Mouse (Mus musculus) embryonic facial prominence, embryonic 15.5 days (tissue): ENCODE data around the gene Lmo7. TPM values are rescaled to one million over a fixed set of nuclear protein-coding genes. Genes with fewer than 3 reads are reported as not detected.

Experiments used
- ATAC-seq: fragments of 200-750 bp; cut with Nextera tagmentation; 2 replicates; pipeline ENCODE4 v1.8.0; 2017; ENCODE audit warnings: low read depth, moderate TSS enrichment; ENCODE audit not compliant: insufficient number of reproducible peaks, low FRiP score, low TSS enrichment
- H3K27ac ChIP-seq: fragments of 300-500 bp; sonication (generic); replicated peaks from 2 replicates; pipeline ENCODE4 v1.5.1; 2015; ENCODE audit warnings: mild to moderate bottlenecking, inconsistent platforms
- H3K27me3 ChIP-seq: fragments of 300-500 bp; sonication (generic); 2 replicates; pipeline ENCODE4 v1.6.1; 2015; ENCODE audit warnings: inconsistent platforms
- H3K36me3 ChIP-seq: fragments of 300-500 bp; sonication (generic); 2 replicates; pipeline ENCODE4 v1.6.1; 2015; ENCODE audit warnings: mild to moderate bottlenecking, inconsistent platforms
- H3K4me1 ChIP-seq: fragments of 300-500 bp; sonication (generic); 2 replicates; pipeline ENCODE4 v1.6.1; 2015; ENCODE audit warnings: inconsistent platforms
- H3K4me2 ChIP-seq: fragments of 300-500 bp; sonication (generic); replicated peaks from 2 replicates; pipeline ENCODE4 v1.6.1; 2015; ENCODE audit warnings: mild to moderate bottlenecking, inconsistent platforms
- H3K4me3 ChIP-seq: fragments of 300-500 bp; sonication (generic); replicated peaks from 2 replicates; pipeline ENCODE4 v1.5.1; 2015; ENCODE audit warnings: mild to moderate bottlenecking, inconsistent platforms
- H3K9ac ChIP-seq: fragments of 300-500 bp; sonication (generic); 2 replicates; pipeline ENCODE4 v1.6.1; 2015; ENCODE audit warnings: inconsistent platforms
- H3K9me3 ChIP-seq: fragments of 300-500 bp; sonication (generic); replicated peaks from 2 replicates; pipeline ENCODE4 v1.6.1; 2016; ENCODE audit warnings: inconsistent platforms
- WGBS: fragments of 180-500 bp; shearing (Covaris S2); methylation state at CpG from one replicate; pipeline ENCODE4 v1.1.7; 2015; 5-methylcytosine and 5-hydroxymethylcytosine counted together
- polyA plus RNA-seq: library from polyadenylated mRNA; unstranded; fragments of >200 nt; fragmentation: Nextera tagmentation; extraction: Ambion mirVana; gene quantifications from 2 replicates; pipeline ENCODE4 v1.2.1, GENCODE M21; 2015

Lmo7 gene
- polyA plus RNA-seq, 1 experiment from 2014 or later = 39.3 TPM

DNA sequence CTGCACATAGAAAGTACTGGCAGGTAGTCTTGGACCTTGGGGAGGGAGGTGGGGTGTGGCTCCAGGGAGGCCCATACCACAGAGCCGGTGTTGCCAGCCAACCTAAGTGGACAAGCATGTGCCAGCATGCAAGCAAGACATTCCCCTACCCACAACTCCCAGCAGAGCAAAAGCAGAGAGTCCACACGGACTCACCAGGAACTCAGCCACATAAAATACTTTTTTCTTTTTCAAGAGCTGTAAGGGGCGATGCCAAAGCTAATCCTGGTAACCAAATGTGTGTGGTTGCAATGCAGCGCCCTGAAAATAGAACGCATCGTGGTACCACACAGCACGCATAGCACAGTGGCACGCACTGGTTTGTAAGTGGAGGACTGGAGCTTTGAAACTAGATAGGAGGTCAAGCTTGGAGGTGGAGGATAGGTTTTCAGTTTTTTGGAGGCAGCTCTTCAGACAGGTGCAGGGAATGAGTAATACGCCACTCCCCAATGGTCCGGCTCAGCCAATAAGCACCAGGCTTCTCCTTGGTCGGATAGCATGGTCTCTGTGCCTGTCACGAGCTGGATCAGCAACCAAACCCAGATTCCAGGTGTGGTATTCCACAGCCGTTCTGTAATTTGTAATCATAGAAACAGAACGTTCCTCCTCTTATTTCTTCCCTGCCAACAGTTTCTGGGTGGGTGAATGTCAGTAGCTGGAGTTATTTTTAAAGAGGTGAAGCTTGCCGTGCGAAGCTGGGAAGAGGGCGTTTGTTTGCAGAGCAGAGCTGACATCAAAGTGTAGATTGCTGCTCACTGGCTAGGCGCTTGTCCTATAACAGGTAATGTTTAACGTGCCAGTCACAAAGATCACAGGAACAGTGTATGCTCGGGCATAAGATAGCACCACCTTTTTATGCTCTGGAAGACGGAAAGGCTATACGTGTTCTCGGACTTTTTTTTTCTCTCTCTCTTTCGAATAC lies 110.3 kb downstream of the Lmo7 start:
- ATAC-seq = peak; percentile 76
- H3K36me3 ChIP-seq = no peaks in the 10 kb centered on the region
- no peaks in the 10 kb centered on the region for H3K9me3 ChIP-seq
- H3K4me1 ChIP-seq = peaks cover 46% of the 10 kb centered on the region
- no peaks in the 10 kb centered on the region for H3K27me3 ChIP-seq
- H3K27ac ChIP-seq = peak overlapping the region; percentile 80
- H3K4me3 ChIP-seq = peak overlapping the region; percentile 31
- H3K4me2 ChIP-seq = peak overlapping the region; percentile 27
- 51% methylated on average over 24 of the region's 24 CpGs for WGBS
- H3K9ac ChIP-seq = no peak overlapping the region

GRCm38 (mm10) chr14:101841271-101841670 lies 111.5 kb downstream of the Lmo7 start:
- H3K27me3 ChIP-seq = no peaks in the 10 kb centered on the region
- WGBS = 77% methylated on average over 5 of the region's 5 CpGs
- H3K27ac ChIP-seq = no peak overlapping the region
- H3K9me3 ChIP-seq = no peaks in the 10 kb centered on the region
- H3K36me3 ChIP-seq = no peaks in the 10 kb centered on the region
- H3K9ac ChIP-seq = no peak overlapping the region
- ATAC-seq = no peak
- peak overlapping the region; percentile 10 for H3K4me3 ChIP-seq
- peaks cover 53% of the 10 kb centered on the region for H3K4me1 ChIP-seq
- H3K4me2 ChIP-seq = 0 out of 2 replicates have a peak overlapping the region, but pooled peaks have one; percentile 24

GRCm38 (mm10) chr14:101842521-101842920 lies 112.8 kb downstream of the Lmo7 start:
- no peak for ATAC-seq
- Histone ChIP-seq H3K4me3 (peak overlapping the region; percentile 10), H3K27ac (peak overlapping the region; percentile 34; the same call in 1 of the 2 replicates), H3K4me2 (peak overlapping the region; percentile 24), H3K9ac (no peak overlapping the region), H3K27me3 (no peaks in the 10 kb centered on the region), H3K4me1 (peaks cover 48% of the 10 kb centered on the region), H3K36me3 (no peaks in the 10 kb centered on the region), H3K9me3 (no peaks in the 10 kb centered on the region)
- 63% methylated on average over 6 of the region's 6 CpGs for WGBS

DNA sequence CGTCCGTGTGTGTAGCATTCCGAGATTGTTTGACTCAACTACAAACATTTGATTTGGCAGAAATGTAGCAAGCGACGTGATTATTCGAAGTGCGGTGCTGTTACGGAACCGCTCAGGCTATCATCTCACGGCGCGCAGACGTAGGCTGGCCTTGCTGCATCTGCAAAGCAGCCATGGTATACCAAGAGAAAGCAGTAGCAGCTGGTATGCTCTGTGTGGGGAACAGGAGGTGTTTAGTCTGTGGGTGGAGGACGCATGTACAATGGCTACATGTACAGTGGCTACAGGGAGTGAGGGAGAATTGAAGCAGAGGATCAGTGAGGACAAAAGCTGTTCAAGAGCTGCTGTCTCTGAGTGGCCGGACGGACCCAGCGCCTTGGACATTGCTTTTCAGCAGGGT lies 113.7 kb downstream of the Lmo7 start:
- H3K36me3 ChIP-seq = no peaks in the 10 kb centered on the region
- peaks cover 41% of the 10 kb centered on the region for H3K4me1 ChIP-seq
- no peak overlapping the region for H3K4me3 ChIP-seq
- H3K9ac ChIP-seq = no peak overlapping the region
- no peaks in the 10 kb centered on the region for H3K27me3 ChIP-seq
- ATAC-seq = no peak
- H3K4me2 ChIP-seq = no peak overlapping the region; the same call in 1 of the 2 replicates
- H3K9me3 ChIP-seq = no peaks in the 10 kb centered on the region
- no peak overlapping the region for H3K27ac ChIP-seq
- WGBS = 75% methylated on average over 17 of the region's 17 CpGs

- Histone ChIP-seq H3K27ac (no peak overlapping the region), H3K36me3 (no peaks in the 10 kb centered on the region), H3K27me3 (no peaks in the 10 kb centered on the region), H3K4me2 (no peak overlapping the region), H3K4me1 (peaks cover 37% of the 10 kb centered on the region), H3K4me3 (no peak overlapping the region), H3K9ac (no peak overlapping the region), H3K9me3 (no peaks in the 10 kb centered on the region)
- WGBS = 61% methylated on average over 7 of the region's 7 CpGs
- no peak for ATAC-seq
Measured at GRCm38 (mm10) chr14:101844467-101844866, 114.7 kb downstream of the Lmo7 start.

GRCm38 (mm10) chr14:101846097-101846882 lies 116.5 kb downstream of the Lmo7 start:
- WGBS = 54% methylated on average over 8 of the region's 8 CpGs
- no peak overlapping the region for H3K4me3 ChIP-seq
- H3K27ac ChIP-seq = no peak overlapping the region
- H3K4me1 ChIP-seq = peaks cover 25% of the 10 kb centered on the region
- no peak overlapping the region for H3K4me2 ChIP-seq
- no peaks in the 10 kb centered on the region for H3K27me3 ChIP-seq
- H3K36me3 ChIP-seq = no peaks in the 10 kb centered on the region
- H3K9ac ChIP-seq = no peak overlapping the region
- no peaks in the 10 kb centered on the region for H3K9me3 ChIP-seq
- ATAC-seq = no peak

GRCm38 (mm10) chr14:101847520-101847919 lies 117.8 kb downstream of the Lmo7 start:
- Histone ChIP-seq H3K27ac (no peak overlapping the region), H3K4me2 (no peak overlapping the region), H3K9me3 (no peaks in the 10 kb centered on the region), H3K4me3 (no peak overlapping the region), H3K36me3 (no peaks in the 10 kb centered on the region), H3K9ac (no peak overlapping the region), H3K4me1 (peaks cover 25% of the 10 kb centered on the region), H3K27me3 (no peaks in the 10 kb centered on the region)
- no peak for ATAC-seq
- 82% methylated on average over 7 of the region's 7 CpGs for WGBS

- no peak overlapping the region for H3K27ac ChIP-seq
- H3K36me3 ChIP-seq = no peaks in the 10 kb centered on the region
- no peak overlapping the region for H3K9ac ChIP-seq
- H3K9me3 ChIP-seq = no peaks in the 10 kb centered on the region
- 70% methylated on average over 6 of the region's 6 CpGs for WGBS
- H3K4me3 ChIP-seq = no peak overlapping the region
- H3K4me2 ChIP-seq = no peak overlapping the region
- H3K4me1 ChIP-seq = peaks cover 6% of the 10 kb centered on the region; the same call in 1 of the 2 replicates
- no peaks in the 10 kb centered on the region for H3K27me3 ChIP-seq
- no peak for ATAC-seq
Measured at GRCm38 (mm10) chr14:101852584-101853195, 122.9 kb downstream of the Lmo7 start.

- no peak for ATAC-seq
- H3K4me1 ChIP-seq = peaks cover 6% of the 10 kb centered on the region; the same call in 1 of the 2 replicates
- no peak overlapping the region for H3K4me2 ChIP-seq
- H3K9ac ChIP-seq = no peak overlapping the region
- no peaks in the 10 kb centered on the region for H3K9me3 ChIP-seq
- H3K27me3 ChIP-seq = no peaks in the 10 kb centered on the region
- H3K36me3 ChIP-seq = no peaks in the 10 kb centered on the region
- H3K4me3 ChIP-seq = no peak overlapping the region
- 84% methylated on average over 1 of the region's 1 CpGs for WGBS
- no peak overlapping the region for H3K27ac ChIP-seq
Measured at GRCm38 (mm10) chr14:101853207-101853606, 123.5 kb downstream of the Lmo7 start.

DNA sequence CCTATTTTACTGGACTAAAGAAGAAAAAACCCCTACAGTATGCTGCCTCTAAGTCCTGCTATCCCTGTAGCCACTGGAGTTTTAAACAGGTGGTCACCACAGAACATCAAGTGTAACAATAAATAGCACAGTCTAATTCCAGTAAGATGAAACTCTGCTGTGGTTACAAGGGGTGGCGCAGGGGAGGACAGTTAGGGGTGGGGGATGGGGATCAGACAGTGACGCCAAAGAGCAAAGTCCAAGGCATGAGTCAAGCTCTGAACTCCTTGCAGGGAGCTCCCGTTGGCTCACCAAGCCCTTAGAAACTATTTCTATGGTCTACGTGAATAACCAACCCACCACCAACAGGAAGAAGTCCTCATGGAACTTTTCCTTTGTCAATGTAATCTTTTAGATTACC lies 124.0 kb downstream of the Lmo7 start:
- no peak overlapping the region for H3K27ac ChIP-seq
- H3K4me3 ChIP-seq = no peak overlapping the region
- no peaks in the 10 kb centered on the region for H3K9me3 ChIP-seq
- no peak overlapping the region for H3K4me2 ChIP-seq
- no peak for ATAC-seq
- no peak overlapping the region for H3K9ac ChIP-seq
- 55% methylated on average over 4 of the region's 4 CpGs for WGBS
- peaks cover 6% of the 10 kb centered on the region; the same call in 1 of the 2 replicates for H3K4me1 ChIP-seq
- H3K36me3 ChIP-seq = no peaks in the 10 kb centered on the region
- no peaks in the 10 kb centered on the region for H3K27me3 ChIP-seq

GRCm38 (mm10) chr14:101854226-101854625 lies 124.5 kb downstream of the Lmo7 start:
- Histone ChIP-seq H3K4me3 (no peak overlapping the region), H3K4me1 (peaks cover 6% of the 10 kb centered on the region; the same call in 1 of the 2 replicates), H3K9ac (no peak overlapping the region), H3K9me3 (no peaks in the 10 kb centered on the region), H3K36me3 (no peaks in the 10 kb centered on the region), H3K27ac (no peak overlapping the region), H3K27me3 (no peaks in the 10 kb centered on the region), H3K4me2 (no peak overlapping the region)
- ATAC-seq = no peak
- 74% methylated on average over 3 of the region's 3 CpGs for WGBS
